Mouse (Mus musculus) testis, adult 2 months (tissue): Measurements from ENCODE around the gene Dera. TPM values are rescaled to one million over a fixed set of nuclear protein-coding genes. Genes with fewer than 3 reads are reported as not detected.
"Not testable (repeated sequence)": the region's sequence is repeated elsewhere in the genome, so short reads cannot be mapped to it uniquely, and the experiment has no call there.

Experiments used
- H3K27ac ChIP-seq: fragments of 200-500 bp; 2 replicates; pipeline ENCODE4 v1.5.1; 2012; ENCODE audit warnings: low read depth, low read length; ENCODE audit not compliant: control insufficient read depth, insufficient read depth
- H3K27me3 ChIP-seq: fragments of 200-500 bp; 2 replicates; pipeline ENCODE4 v1.6.1; 2012; ENCODE audit warnings: mild to moderate bottlenecking, low read length, moderate library complexity; ENCODE audit not compliant: control insufficient read depth, insufficient read depth
- H3K36me3 ChIP-seq: fragments of 200-500 bp; 2 replicates; pipeline ENCODE4 v1.6.1; 2012; ENCODE audit warnings: mild to moderate bottlenecking, low read length; ENCODE audit not compliant: control insufficient read depth, insufficient read depth
- H3K4me1 ChIP-seq: fragments of 200-500 bp; 2 replicates; pipeline ENCODE4 v1.6.1; 2012; ENCODE audit warnings: low read length; ENCODE audit not compliant: control insufficient read depth, insufficient read depth
- H3K4me3 ChIP-seq: fragments of 200-500 bp; 2 replicates; pipeline ENCODE4 v1.5.1; 2012; ENCODE audit warnings: low read depth, mild to moderate bottlenecking, low read length, moderate library complexity, mixed read lengths; ENCODE audit not compliant: control insufficient read depth
- CTCF ChIP-seq: fragments of 200-500 bp; IDR thresholded peaks from 2 replicates; pipeline ENCODE4 v1.5.1; 2012; ENCODE audit warnings: low read depth, mild to moderate bottlenecking, inconsistent platforms, low read length, moderate library complexity; ENCODE audit not compliant: control insufficient read depth, insufficient read depth, insufficient replicate concordance
- POLR2A ChIP-seq: fragments of 200-500 bp; IDR thresholded peaks from 2 replicates; pipeline ENCODE4 v1.6.1; 2012; ENCODE audit warnings: low read depth, mild to moderate bottlenecking, inconsistent platforms, low read length, moderate library complexity; ENCODE audit not compliant: control insufficient read depth
- polyA plus RNA-seq: library from polyadenylated mRNA; depleted of rRNA; stranded (reverse); fragments of >200 nt; gene quantifications from 2 replicates; pipeline ENCODE4 v1.2.3, GENCODE M21; 2012; rRNA removed

Dera gene
- 4.3 and 7.5 TPM in 2 replicates for polyA plus RNA-seq

GRCm38 (mm10) chr6:137754056-137754856 lies at the start of gene Dera:
TSS of gene Dera (plus strand) at chr6:137754546.
- Histone ChIP-seq H3K4me3 (peak within 1 kb of the TSS; percentile 90), H3K27ac (peak within 1 kb of the TSS; percentile 78), H3K4me1 (peaks cover 6% of the 10 kb centered on the region), H3K27me3 (no peaks in the 10 kb centered on the region), H3K36me3 (no peaks in the 10 kb centered on the region; the same call in 1 of the 2 replicates)
- TF ChIP-seq POLR2A (peak; percentile 80), CTCF (no peak)

- Histone ChIP-seq H3K4me1 (peaks cover 3% of the 10 kb centered on the region), H3K27ac (no peak overlapping the region), H3K27me3 (no peaks in the 10 kb centered on the region), H3K4me3 (no peak overlapping the region), H3K36me3 (no peaks in the 10 kb centered on the region)
- no peak for TF ChIP-seq CTCF
- no peak for TF ChIP-seq POLR2A
These were observed 48.1 kb upstream of the Dera start for GRCm38 (mm10) chr6:137706209-137706608.

GRCm38 (mm10) chr6:137708726-137709405 lies 45.5 kb upstream of the Dera start:
- H3K4me3 ChIP-seq, H3K4me1 ChIP-seq, H3K36me3 ChIP-seq, H3K27me3 ChIP-seq, H3K27ac ChIP-seq: not testable (repeated sequence)

GRCm38 (mm10) chr6:137710179-137711037 lies 43.9 kb upstream of the Dera start:
- no peak overlapping the region for H3K4me3 ChIP-seq
- no peak for TF ChIP-seq POLR2A
- no peak for TF ChIP-seq CTCF
- no peaks in the 10 kb centered on the region for H3K4me1 ChIP-seq
- no peaks in the 10 kb centered on the region for H3K27me3 ChIP-seq
- H3K36me3 ChIP-seq = no peaks in the 10 kb centered on the region
- no peak overlapping the region for H3K27ac ChIP-seq

GRCm38 (mm10) chr6:137712654-137713309 lies 41.6 kb upstream of the Dera start:
- no peak overlapping the region for H3K27ac ChIP-seq

GRCm38 (mm10) chr6:137713310-137713664 lies 41.1 kb upstream of the Dera start:
- H3K27ac ChIP-seq = no peak overlapping the region
- no peak overlapping the region for H3K4me3 ChIP-seq
- H3K36me3 ChIP-seq = no peaks in the 10 kb centered on the region
- H3K27me3 ChIP-seq = no peaks in the 10 kb centered on the region
- TF ChIP-seq POLR2A = no peak
- no peak for TF ChIP-seq CTCF
- no peaks in the 10 kb centered on the region for H3K4me1 ChIP-seq

More at GRCm38 (mm10) chr6:137712654-137713309, 41.6 kb upstream of the Dera start:
- no peak for TF ChIP-seq POLR2A
- no peak for TF ChIP-seq CTCF
- H3K36me3 ChIP-seq = no peaks in the 10 kb centered on the region
- H3K4me1 ChIP-seq = no peaks in the 10 kb centered on the region
- H3K27me3 ChIP-seq = no peaks in the 10 kb centered on the region
- no peak overlapping the region for H3K4me3 ChIP-seq

GRCm38 (mm10) chr6:137716802-137717201 lies 37.5 kb upstream of the Dera start:
- TF ChIP-seq CTCF (no peak), POLR2A (no peak)
- Histone ChIP-seq H3K27ac (no peak overlapping the region), H3K36me3 (no peaks in the 10 kb centered on the region), H3K4me3 (no peak overlapping the region), H3K27me3 (no peaks in the 10 kb centered on the region), H3K4me1 (no peaks in the 10 kb centered on the region)
